Mouse (Mus musculus) liver, embryonic 13.5 days (tissue): ENCODE measurements around the gene Sdsl. TPM values are rescaled to one million over a fixed set of nuclear protein-coding genes. Genes with fewer than 3 reads are reported as not detected.

Source experiments
- ATAC-seq: fragments of 200-750 bp; cut with Nextera tagmentation; 2 replicates; pipeline ENCODE4 v1.8.0; 2017; ENCODE audit warnings: low read depth, mild to moderate bottlenecking, moderate number of reproducible peaks, moderate library complexity
- DNase-seq: peaks from one replicate; pipeline ENCODE4 v3.0.0; 2022
- H3K27ac ChIP-seq: fragments of 300-500 bp; sonication (generic); 2 replicates; pipeline ENCODE4 v1.5.1; 2015; ENCODE audit warnings: moderate library complexity, mild to moderate bottlenecking, inconsistent platforms
- H3K27me3 ChIP-seq: fragments of 300-500 bp; sonication (generic); 2 replicates; pipeline ENCODE4 v1.6.1; 2015; ENCODE audit warnings: mild to moderate bottlenecking, inconsistent platforms
- H3K36me3 ChIP-seq: fragments of 300-500 bp; sonication (generic); 2 replicates; pipeline ENCODE4 v1.6.1; 2015; ENCODE audit warnings: mild to moderate bottlenecking, inconsistent platforms
- H3K4me1 ChIP-seq: fragments of 300-500 bp; sonication (generic); replicated peaks from 2 replicates; pipeline ENCODE4 v1.6.1; 2015; ENCODE audit warnings: inconsistent platforms
- H3K4me2 ChIP-seq: fragments of 300-500 bp; sonication (generic); 2 replicates; pipeline ENCODE4 v1.6.1; 2015; ENCODE audit warnings: inconsistent platforms, mild to moderate bottlenecking, moderate library complexity
- H3K4me3 ChIP-seq: fragments of 300-500 bp; sonication (generic); replicated peaks from 2 replicates; pipeline ENCODE4 v1.5.1; 2015; ENCODE audit warnings: mild to moderate bottlenecking, inconsistent platforms
- H3K9ac ChIP-seq: fragments of 300-500 bp; sonication (generic); 2 replicates; pipeline ENCODE4 v1.6.1; 2015; ENCODE audit warnings: mild to moderate bottlenecking, inconsistent platforms
- H3K9me3 ChIP-seq: fragments of 300-500 bp; sonication (generic); replicated peaks from 2 replicates; pipeline ENCODE4 v1.6.1; 2016; ENCODE audit warnings: inconsistent platforms
- WGBS: fragments of 180-500 bp; shearing (Covaris S2); methylation state at CpG from one replicate; pipeline ENCODE4 v1.1.7; 2015; ENCODE audit not compliant: insufficient replicate concordance; 5-methylcytosine and 5-hydroxymethylcytosine counted together
- polyA plus RNA-seq: library from polyadenylated mRNA; unstranded; fragments of >200 nt; fragmentation: Nextera tagmentation; extraction: Ambion mirVana; gene quantifications from 2 replicates; pipeline ENCODE4 v1.2.1, GENCODE M21; 2015

Gene Sdsl
- polyA plus RNA-seq, 1 experiment from 2014 or later, result 1.0 TPM

DNA sequence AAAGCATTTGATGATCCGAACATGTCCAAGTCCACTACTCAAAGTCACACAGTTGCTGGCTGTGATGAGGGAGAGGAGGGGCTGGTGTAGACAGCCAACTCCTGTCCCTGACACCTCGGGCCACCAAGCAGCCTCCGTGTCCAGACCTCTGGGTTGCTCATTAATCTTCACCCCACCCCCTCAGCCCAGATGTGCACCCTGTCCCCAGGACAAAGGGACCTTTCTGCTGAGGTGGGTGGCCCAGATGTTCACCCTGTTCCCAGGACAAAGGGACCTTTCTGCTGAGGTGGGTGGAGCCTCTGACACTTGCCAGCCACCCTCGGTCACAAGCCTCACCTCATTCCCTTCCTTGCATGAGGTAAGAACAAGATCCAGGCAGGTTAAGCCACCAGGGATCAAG is 1.1 kb downstream of the Sdsl start:
- Histone ChIP-seq H3K4me1 (no peaks in the 10 kb centered on the region), H3K27me3 (peaks cover 32% of the 10 kb centered on the region), H3K4me3 (no peak overlapping the region), H3K36me3 (no peaks in the 10 kb centered on the region), H3K4me2 (no peak overlapping the region), H3K9ac (no peak overlapping the region), H3K27ac (no peak overlapping the region), H3K9me3 (no peaks in the 10 kb centered on the region)
- no peak for DNase-seq
- WGBS, result 49% methylated on average over 4 of the region's 4 CpGs
- no peak for ATAC-seq

DNA sequence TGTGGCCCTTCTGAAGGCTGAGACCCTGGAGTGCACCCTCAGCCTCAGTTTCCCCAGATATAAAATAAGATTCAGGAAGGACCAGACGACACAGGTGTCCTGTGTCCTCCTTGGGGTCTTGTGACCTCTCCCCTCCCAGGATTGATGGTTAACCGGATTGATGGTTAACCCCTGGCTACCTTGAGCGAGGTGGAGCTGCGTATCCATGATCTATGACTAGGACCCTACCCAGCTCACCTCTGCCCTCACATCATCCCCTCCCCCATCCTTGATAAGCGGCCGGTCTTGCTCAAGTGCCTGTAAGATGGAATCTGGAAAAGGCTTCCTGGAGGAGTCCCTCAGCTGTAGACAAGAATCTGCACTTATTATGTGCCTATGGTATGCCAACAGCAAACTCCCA is 3.8 kb downstream of the Sdsl start:
- ATAC-seq, result no peak

DNA sequence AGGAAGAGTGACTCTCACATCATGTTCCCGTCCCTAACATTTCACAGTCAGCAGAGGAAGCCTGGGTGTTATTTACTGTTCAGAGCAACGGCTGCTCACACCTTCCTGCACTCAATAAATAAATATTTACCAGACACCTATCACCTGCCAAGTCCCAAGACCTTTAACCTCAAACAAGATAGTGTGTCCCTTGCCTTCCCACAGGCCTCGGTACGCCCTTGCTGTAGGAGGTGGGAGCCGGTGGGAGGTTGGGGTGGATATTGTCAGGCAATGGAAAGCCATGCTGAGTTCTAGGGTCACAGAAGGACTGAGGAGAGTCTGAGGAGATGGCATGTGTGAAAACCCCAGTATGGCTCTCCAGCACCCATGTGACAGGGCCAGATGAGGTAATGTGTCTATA is 4.3 kb downstream of the Sdsl start:
- Histone ChIP-seq H3K4me3 (no peak overlapping the region), H3K9ac (no peak overlapping the region), H3K27me3 (peaks cover 14% of the 10 kb centered on the region; the same call in 1 of the 2 replicates), H3K4me1 (no peaks in the 10 kb centered on the region), H3K9me3 (no peaks in the 10 kb centered on the region), H3K27ac (no peak overlapping the region), H3K36me3 (no peaks in the 10 kb centered on the region), H3K4me2 (no peak overlapping the region)
- 60% methylated on average over 5 of the region's 5 CpGs for WGBS
- ATAC-seq (0 out of 2 replicates have a peak, but pooled peaks have one; percentile 29), DNase-seq (no peak)

More for the DNA sequence above, 3.8 kb downstream of the Sdsl start:
- no peak overlapping the region for H3K4me3 ChIP-seq
- H3K27me3 ChIP-seq, result peaks cover 18% of the 10 kb centered on the region
- no peaks in the 10 kb centered on the region for H3K4me1 ChIP-seq
- H3K9me3 ChIP-seq, result no peaks in the 10 kb centered on the region
- DNase-seq, result no peak
- no peak overlapping the region for H3K27ac ChIP-seq
- no peak overlapping the region for H3K4me2 ChIP-seq
- no peak overlapping the region for H3K9ac ChIP-seq
- WGBS, result 57% methylated on average over 6 of the region's 6 CpGs
- no peaks in the 10 kb centered on the region for H3K36me3 ChIP-seq

DNA sequence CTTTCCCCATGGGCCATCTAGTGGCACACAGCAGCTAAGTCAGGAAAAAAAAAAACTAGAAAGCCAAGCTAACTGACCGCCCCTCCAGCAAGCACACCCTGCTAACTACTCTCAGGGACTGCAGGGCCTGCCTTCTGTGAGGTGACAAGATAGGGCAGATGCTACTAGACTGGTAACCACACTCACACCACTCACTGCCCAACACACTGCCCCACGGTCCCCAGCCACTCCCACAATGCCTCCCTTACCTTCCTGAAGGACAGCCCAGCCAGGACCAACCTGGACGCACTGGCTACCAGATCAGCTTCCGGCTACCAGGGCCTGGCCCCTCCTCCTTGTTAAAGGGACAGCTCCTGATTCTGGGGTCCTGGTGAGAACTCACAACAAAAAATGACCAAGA is 5.6 kb downstream of the Sdsl start:
- no peaks in the 10 kb centered on the region for H3K9me3 ChIP-seq
- no peak overlapping the region for H3K9ac ChIP-seq
- peaks cover 18% of the 10 kb centered on the region for H3K27me3 ChIP-seq
- no peaks in the 10 kb centered on the region for H3K4me1 ChIP-seq
- H3K27ac ChIP-seq, result no peak overlapping the region
- H3K4me3 ChIP-seq, result no peak overlapping the region
- DNase-seq (no peak), ATAC-seq (no peak)
- H3K4me2 ChIP-seq, result 0 out of 2 replicates have a peak overlapping the region, but pooled peaks have one; percentile 10
- 15% methylated on average over 4 of the region's 4 CpGs for WGBS
- H3K36me3 ChIP-seq, result no peaks in the 10 kb centered on the region

DNA sequence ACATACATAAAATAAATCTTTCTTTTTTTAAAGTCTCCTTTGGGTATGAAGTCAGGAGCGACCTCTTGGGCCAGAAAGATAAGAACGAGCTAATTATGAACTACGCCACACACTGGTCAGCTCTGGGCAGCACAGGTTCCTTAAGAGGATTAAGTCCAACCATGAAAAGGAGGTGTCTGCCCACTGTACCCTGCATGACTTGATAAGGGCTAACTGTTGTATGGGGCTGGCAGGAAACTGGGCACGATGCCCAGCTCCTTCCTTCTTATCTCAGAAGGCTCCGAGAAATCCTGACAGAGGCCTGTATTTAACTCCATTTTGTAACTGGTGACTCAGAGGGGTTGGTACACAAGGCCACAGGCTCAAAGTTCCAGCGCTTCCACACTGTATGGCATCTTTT is 6.8 kb downstream of the Sdsl start:
- Histone ChIP-seq H3K27me3 (peaks cover 23% of the 10 kb centered on the region), H3K9me3 (no peaks in the 10 kb centered on the region), H3K27ac (no peak overlapping the region), H3K9ac (no peak overlapping the region), H3K4me2 (no peak overlapping the region), H3K4me1 (no peaks in the 10 kb centered on the region), H3K4me3 (no peak overlapping the region), H3K36me3 (no peaks in the 10 kb centered on the region)
- ATAC-seq, result no peak
- WGBS, result 56% methylated on average over 6 of the region's 6 CpGs
- no peak for DNase-seq

DNA sequence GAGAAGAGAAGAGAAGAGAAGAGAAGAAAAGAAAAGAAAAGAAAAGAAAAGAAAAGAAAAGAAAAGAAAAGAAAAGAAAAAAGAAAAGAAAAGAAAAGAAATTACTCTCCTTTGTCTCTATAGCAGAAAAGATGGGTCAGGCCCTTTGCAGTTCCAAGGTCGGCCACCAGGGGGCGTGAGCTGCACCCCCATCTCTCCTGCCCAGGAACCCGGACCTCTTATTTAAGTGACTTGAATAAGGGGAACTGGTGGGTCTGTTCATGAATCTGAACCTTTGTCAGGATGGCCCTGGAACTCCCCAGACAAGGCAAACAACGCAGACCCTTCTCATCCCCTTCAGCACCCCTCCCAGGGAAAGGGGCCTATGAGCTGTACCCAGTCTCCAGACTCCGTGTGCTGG is 7.5 kb downstream of the Sdsl start:
- Histone ChIP-seq H3K4me1 (no peaks in the 10 kb centered on the region), H3K36me3 (no peaks in the 10 kb centered on the region), H3K4me2 (no peak overlapping the region), H3K27ac (no peak overlapping the region), H3K27me3 (peaks cover 30% of the 10 kb centered on the region), H3K9me3 (no peaks in the 10 kb centered on the region), H3K9ac (no peak overlapping the region), H3K4me3 (no peak overlapping the region)
- DNase-seq, result peak; percentile 15
- ATAC-seq, result no peak
- 31% methylated on average over 5 of the region's 5 CpGs for WGBS

DNA sequence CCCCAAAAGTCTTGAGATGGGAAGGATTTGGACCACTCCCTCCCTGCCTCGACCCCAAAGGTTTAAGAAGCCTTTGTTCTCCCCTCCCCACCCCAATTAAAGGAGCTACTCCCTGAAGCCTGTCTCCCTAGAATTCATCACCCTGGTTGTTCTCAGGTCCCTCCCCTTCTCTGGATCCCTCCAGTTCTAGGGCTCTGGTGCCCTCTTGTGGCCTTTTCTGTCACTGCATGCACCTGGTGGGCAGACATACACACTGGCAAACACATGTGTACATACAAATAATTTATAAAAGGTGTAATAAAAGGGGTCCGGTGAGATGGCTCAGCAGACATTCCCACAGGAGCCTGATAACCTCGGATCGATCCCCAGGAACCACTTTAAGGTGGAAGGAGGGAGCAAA is 8.3 kb downstream of the Sdsl start:
- DNase-seq (no peak), ATAC-seq (no peak)
- Histone ChIP-seq H3K27me3 (peaks cover 32% of the 10 kb centered on the region), H3K27ac (no peak overlapping the region), H3K9ac (no peak overlapping the region), H3K4me1 (no peaks in the 10 kb centered on the region), H3K9me3 (no peaks in the 10 kb centered on the region), H3K36me3 (no peaks in the 10 kb centered on the region), H3K4me2 (no peak overlapping the region), H3K4me3 (no peak overlapping the region)
- WGBS, result 60% methylated on average over 4 of the region's 4 CpGs

DNA sequence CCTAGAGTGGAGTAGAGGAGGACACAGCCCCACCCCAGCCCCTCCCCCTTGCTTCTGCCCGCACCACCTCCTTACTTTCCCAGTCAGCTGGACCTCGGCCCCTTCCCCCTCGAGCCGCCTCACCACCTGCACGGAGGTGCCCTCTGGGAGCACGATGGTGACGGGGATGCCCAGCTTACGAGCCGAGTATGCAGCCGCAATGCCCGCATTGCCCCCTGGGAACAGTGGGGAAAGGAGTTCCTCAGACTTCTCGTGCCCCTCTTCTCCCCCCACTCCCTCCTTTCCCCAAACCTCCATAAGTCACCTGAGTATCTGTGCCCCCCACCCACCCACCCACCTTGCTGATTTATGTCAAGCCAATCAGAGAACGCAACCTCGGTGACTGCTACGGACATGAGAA is 10.7 kb downstream of the Sdsl start:
- Histone ChIP-seq H3K9me3 (no peaks in the 10 kb centered on the region), H3K9ac (no peak overlapping the region), H3K27ac (no peak overlapping the region), H3K4me1 (no peaks in the 10 kb centered on the region), H3K27me3 (peaks cover 42% of the 10 kb centered on the region), H3K4me3 (no peak overlapping the region), H3K36me3 (no peaks in the 10 kb centered on the region), H3K4me2 (no peak overlapping the region)
- no peak for ATAC-seq
- DNase-seq, result no peak
- 69% methylated on average over 15 of the region's 15 CpGs for WGBS

DNA sequence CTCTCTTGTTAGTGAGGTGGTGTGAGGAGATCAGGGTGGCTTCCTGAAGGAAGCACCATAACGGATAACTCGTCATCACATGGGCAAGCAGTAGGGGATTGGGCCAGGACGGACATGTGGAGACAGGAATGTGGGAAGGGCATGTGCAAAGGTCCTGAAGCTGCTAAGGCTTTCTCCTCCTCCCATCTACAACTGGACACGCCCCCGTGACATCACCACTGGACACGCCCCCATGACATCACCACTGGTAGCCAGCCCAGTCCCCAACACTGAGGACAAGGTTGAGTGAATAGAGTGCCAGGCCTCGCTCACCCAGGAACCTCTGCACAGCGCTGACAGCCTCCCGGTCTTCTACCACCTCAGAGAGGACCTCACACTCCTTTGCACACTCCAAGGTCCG is 13.5 kb downstream of the Sdsl start:
- Histone ChIP-seq H3K4me3 (no peak overlapping the region), H3K27ac (no peak overlapping the region), H3K4me2 (no peak overlapping the region), H3K9ac (no peak overlapping the region), H3K4me1 (0 out of 2 replicates have a peak, but pooled peaks cover 10% of the 10 kb centered on the region), H3K36me3 (no peaks in the 10 kb centered on the region), H3K9me3 (no peaks in the 10 kb centered on the region), H3K27me3 (peaks cover 65% of the 10 kb centered on the region)
- DNase-seq (peak; percentile 21), ATAC-seq (no peak)
- 50% methylated on average over 10 of the region's 10 CpGs for WGBS

DNA sequence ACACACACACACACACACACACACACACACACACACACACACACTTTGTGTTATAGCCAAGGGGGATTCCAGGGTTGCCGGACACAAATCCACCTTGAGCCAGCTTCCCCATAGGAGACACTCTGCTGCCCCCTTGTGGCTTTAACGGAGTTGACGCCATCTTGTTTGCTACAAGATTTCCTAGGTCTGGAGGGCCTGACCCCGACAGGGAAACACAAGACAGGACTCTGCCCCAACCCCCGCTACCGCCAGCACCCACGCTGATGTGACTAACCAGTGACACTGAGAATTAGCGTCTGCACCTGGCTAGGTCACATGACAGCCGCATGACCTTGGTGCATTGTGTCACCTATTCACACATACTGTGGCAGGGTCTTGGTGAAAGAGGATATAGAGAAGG is 15.0 kb downstream of the Sdsl start:
- Histone ChIP-seq H3K4me2 (no peak overlapping the region), H3K27ac (no peak overlapping the region), H3K4me1 (0 out of 2 replicates have a peak, but pooled peaks cover 10% of the 10 kb centered on the region), H3K9me3 (no peaks in the 10 kb centered on the region), H3K4me3 (no peak overlapping the region), H3K27me3 (peaks cover 55% of the 10 kb centered on the region), H3K36me3 (no peaks in the 10 kb centered on the region), H3K9ac (no peak overlapping the region)
- DNase-seq (peak; percentile 31), ATAC-seq (0 out of 2 replicates have a peak, but pooled peaks have one; percentile 18)
- WGBS, result 7% methylated on average over 9 of the region's 9 CpGs

DNA sequence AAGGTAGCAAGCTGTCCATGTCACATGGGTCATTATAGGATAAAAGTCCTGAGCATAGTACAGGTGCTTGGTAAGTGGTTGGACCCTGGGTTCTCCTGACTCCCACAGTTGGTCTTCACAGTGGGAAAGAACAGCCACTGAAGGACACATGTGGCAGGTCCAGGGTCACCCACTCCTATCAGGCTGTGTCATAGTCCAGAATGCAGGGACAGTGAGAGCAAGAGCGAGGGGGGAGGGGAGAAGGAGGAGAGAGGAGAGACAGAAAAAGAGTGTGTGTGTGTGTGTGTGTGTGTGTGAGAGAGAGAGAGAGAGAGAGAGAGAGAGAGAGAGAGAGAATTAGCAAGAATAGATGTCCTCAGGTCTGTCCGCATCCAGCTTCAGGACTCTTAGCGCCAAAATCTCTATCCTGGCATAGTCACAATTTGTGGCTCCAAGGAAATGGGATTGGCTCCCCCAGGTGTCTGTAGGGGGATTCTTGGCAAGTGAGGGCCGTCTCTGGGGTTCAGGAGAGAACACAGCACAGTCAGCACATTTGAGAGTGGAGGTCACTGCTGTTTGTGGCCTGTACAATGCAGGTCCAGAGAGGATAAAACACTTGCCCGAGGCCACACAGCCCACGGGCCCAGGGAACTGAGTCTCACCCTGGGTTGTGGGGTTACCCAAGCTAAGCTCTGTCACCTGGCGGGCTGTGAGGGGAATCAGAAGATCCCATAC is 15.6 kb downstream of the Sdsl start:
- Histone ChIP-seq H3K27me3 (peaks cover 56% of the 10 kb centered on the region), H3K9me3 (no peaks in the 10 kb centered on the region)

DNA sequence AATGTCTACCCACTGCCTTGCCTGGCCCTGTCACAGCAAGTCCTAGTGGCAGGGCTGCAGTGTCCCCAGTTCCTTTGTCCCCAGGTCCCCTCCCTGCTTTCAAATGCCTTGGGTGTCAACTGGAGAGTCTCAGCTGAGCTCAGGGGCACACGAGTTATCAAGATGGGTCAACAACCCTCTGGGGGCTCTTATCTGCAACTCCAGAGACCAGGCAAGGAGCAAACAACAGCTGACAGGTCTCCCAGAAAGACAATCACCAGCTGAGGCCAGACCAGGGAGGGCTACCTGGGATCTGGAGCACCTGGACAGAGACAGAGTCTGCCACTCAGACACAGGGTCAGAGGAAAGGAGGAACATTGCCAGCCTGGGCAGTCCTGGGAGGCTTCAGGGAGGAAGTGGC is 16.4 kb downstream of the Sdsl start:
- 0 out of 2 replicates have a peak, but pooled peaks cover 10% of the 10 kb centered on the region for H3K4me1 ChIP-seq
- ATAC-seq, result no peak
- WGBS, result 0% methylated on average over 1 of the region's 1 CpGs

More for the DNA sequence above, 15.6 kb downstream of the Sdsl start:
- Histone ChIP-seq H3K27ac (no peak overlapping the region), H3K9ac (no peak overlapping the region), H3K4me1 (0 out of 2 replicates have a peak, but pooled peaks cover 10% of the 10 kb centered on the region), H3K36me3 (no peaks in the 10 kb centered on the region), H3K4me2 (no peak overlapping the region), H3K4me3 (no peak overlapping the region)
- 35% methylated on average over 7 of the region's 7 CpGs for WGBS
- no peak for DNase-seq
- no peak for ATAC-seq

More for the DNA sequence above, 16.4 kb downstream of the Sdsl start:
- Histone ChIP-seq H3K27me3 (peaks cover 56% of the 10 kb centered on the region), H3K4me2 (no peak overlapping the region), H3K27ac (no peak overlapping the region), H3K9ac (no peak overlapping the region), H3K9me3 (no peaks in the 10 kb centered on the region), H3K36me3 (no peaks in the 10 kb centered on the region), H3K4me3 (no peak overlapping the region)
- no peak for DNase-seq
